Mouse (Mus musculus) kidney, postnatal 0 days (tissue): ENCODE results near the gene Vwa7. TPM values are rescaled to one million over a fixed set of nuclear protein-coding genes. Genes with fewer than 3 reads are reported as not detected.

ENCODE experiments used
- ATAC-seq: fragments of 200-750 bp; cut with Nextera tagmentation; replicated peaks from 2 replicates; pipeline ENCODE4 v1.8.0; 2017; ENCODE audit warnings: low read depth, moderate number of reproducible peaks, moderate TSS enrichment, moderate library complexity; ENCODE audit not compliant: low FRiP score
- DNase-seq: peaks from one replicate; pipeline ENCODE4 v3.0.0-alpha.2; 2016; ENCODE audit warnings: low spot score
- H3K27ac ChIP-seq: fragments of 300-500 bp; sonication (generic); 2 replicates; pipeline ENCODE4 v1.5.1; 2014; ENCODE audit warnings: mild to moderate bottlenecking
- H3K27me3 ChIP-seq: fragments of 300-500 bp; sonication (generic); 2 replicates; pipeline ENCODE4 v1.6.1; 2014; ENCODE audit warnings: low read length, mixed read lengths; ENCODE audit not compliant: insufficient read depth
- H3K36me3 ChIP-seq: fragments of 300-500 bp; sonication (generic); 2 replicates; pipeline ENCODE4 v1.6.1; 2014; ENCODE audit warnings: low read length, mixed read lengths; ENCODE audit not compliant: insufficient read depth
- H3K4me1 ChIP-seq: fragments of 300-500 bp; sonication (generic); replicated peaks from 2 replicates; pipeline ENCODE4 v1.6.1; 2014; ENCODE audit warnings: antibody characterized with exemption, low read length, mixed read lengths; ENCODE audit not compliant: insufficient read depth
- H3K4me2 ChIP-seq: fragments of 300-500 bp; sonication (generic); 2 replicates; pipeline ENCODE4 v1.6.1; 2014; ENCODE audit warnings: mild to moderate bottlenecking, low read length, moderate library complexity, mixed read lengths
- H3K4me3 ChIP-seq: fragments of 300-500 bp; sonication (generic); replicated peaks from 2 replicates; pipeline ENCODE4 v1.5.1; 2014; ENCODE audit warnings: low read depth, low read length
- H3K9ac ChIP-seq: fragments of 300-500 bp; sonication (generic); 2 replicates; pipeline ENCODE4 v1.6.1; 2014; ENCODE audit warnings: low read depth, low read length
- H3K9me3 ChIP-seq: fragments of 300-500 bp; sonication (generic); replicated peaks from 2 replicates; pipeline ENCODE4 v1.6.1; 2016; ENCODE audit warnings: low read length, inconsistent platforms, mixed read lengths
- CTCF ChIP-seq: IDR thresholded peaks from 2 replicates; pipeline ENCODE4 v1.5.1; 2016; ENCODE audit warnings: antibody characterized with exemption, low read depth, mild to moderate bottlenecking, moderate library complexity
- WGBS: fragments of 180-500 bp; shearing (Covaris S2); extraction: QIAGEN DNeasy Blood & Tissue Kit; methylation state at CpG from one replicate; pipeline ENCODE4 v1.1.7; 2014; 5-methylcytosine and 5-hydroxymethylcytosine counted together
- polyA plus RNA-seq: library from polyadenylated mRNA; unstranded; fragments of >200 nt; fragmentation: Nextera tagmentation; extraction: Ambion mirVana; gene quantifications from 2 replicates; pipeline ENCODE4 v1.2.1, GENCODE M21; 2015

The Vwa7 gene
- polyA plus RNA-seq, 1 experiment from 2014 or later: 0.16 TPM

DNA sequence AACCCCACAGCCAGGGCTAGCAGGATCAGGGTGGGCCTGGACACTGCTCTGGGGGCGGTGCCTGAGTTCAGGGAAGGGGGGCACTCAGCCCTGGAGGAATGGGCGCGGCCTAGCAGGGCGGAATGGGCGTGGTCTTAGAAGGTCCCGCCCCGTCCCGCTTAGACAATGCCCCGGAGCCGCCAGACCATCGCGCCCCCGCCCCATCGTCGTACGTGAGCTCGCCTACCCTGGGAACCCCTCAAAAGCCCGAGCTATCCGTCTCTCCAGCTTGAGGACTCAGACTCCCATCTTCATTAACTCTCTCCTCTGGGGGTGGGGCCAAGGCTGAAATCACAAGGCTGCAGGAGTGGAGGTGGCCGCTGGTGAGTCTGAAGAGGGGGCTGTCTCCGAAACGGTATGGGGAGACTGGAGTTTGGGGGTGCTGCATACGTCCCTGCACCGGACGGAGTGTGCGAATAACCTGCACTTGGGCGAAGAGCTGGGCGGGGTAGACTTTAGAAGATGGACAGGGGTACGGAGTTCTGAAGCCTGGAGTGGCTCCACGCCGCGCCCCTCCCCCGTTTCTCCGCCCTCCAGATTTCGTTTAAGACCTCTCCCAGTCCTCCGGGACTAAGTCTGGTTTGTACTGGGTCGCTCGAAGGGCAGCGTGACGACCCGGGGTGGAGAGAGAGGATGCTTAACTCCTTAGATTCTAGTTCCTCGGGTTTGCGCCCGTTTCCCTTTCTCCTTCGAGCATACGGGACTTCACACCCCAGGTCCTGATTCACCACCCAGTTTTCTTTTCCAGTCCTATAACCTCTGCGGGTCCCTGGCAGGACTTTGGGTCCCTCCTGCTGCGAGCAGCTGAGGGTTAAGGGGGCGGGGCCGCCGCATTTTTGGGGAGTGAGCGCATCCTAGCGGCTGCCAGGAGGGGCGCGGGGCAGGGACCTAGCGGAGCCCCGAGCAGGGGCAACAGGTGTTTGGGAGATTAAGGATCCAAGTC is 42.8 kb downstream of the Vwa7 start, which contains the start of gene Ddah2:
TSS of gene Ddah2 (plus strand) at position 125 of the 982 bp plus-strand sequence.
- H3K9ac ChIP-seq: peak within 1 kb of the TSS; percentile 77
- peak; percentile 78 for TF ChIP-seq CTCF
- under 1% methylated on average over 57 of the region's 57 CpGs for WGBS
- ATAC-seq (peak; percentile 90), DNase-seq (peak; percentile 98)
- peaks cover 34% of the 10 kb centered on the region for H3K36me3 ChIP-seq
- H3K27ac ChIP-seq: peak within 1 kb of the TSS; percentile 94
- peaks cover 8% of the 10 kb centered on the region for H3K4me1 ChIP-seq
- peak within 1 kb of the TSS; percentile 77 for H3K4me3 ChIP-seq
- no peaks in the 10 kb centered on the region for H3K27me3 ChIP-seq
- peak within 1 kb of the TSS; percentile 94 for H3K4me2 ChIP-seq
- H3K9me3 ChIP-seq: no peaks in the 10 kb centered on the region

- no peak for TF ChIP-seq CTCF
- no peaks in the 10 kb centered on the region for H3K27me3 ChIP-seq
- ATAC-seq (no peak), DNase-seq (no peak)
- H3K9me3 ChIP-seq: no peaks in the 10 kb centered on the region
- peaks cover 29% of the 10 kb centered on the region; the same call in 1 of the 2 replicates for H3K36me3 ChIP-seq
- H3K4me1 ChIP-seq: peaks cover 15% of the 10 kb centered on the region
- H3K4me3 ChIP-seq: peak overlapping the region; percentile 77
- peak overlapping the region; percentile 77 for H3K9ac ChIP-seq
- H3K27ac ChIP-seq: peak overlapping the region; percentile 94; the same call in 1 of the 2 replicates
- peak overlapping the region; percentile 94 for H3K4me2 ChIP-seq
- WGBS: 20% methylated on average over 14 of the region's 14 CpGs
Observed at GRCm38 (mm10) chr17:35060071-35060470, 43.7 kb downstream of the Vwa7 start.

- Histone ChIP-seq H3K9me3 (no peaks in the 10 kb centered on the region), H3K27ac (no peak overlapping the region), H3K9ac (peak overlapping the region; percentile 77; the same call in 1 of the 2 replicates), H3K27me3 (no peaks in the 10 kb centered on the region), H3K4me3 (peak overlapping the region; percentile 77; the same call in 1 of the 2 replicates), H3K4me2 (peak overlapping the region; percentile 94), H3K36me3 (peaks cover 23% of the 10 kb centered on the region; the same call in 1 of the 2 replicates), H3K4me1 (peaks cover 18% of the 10 kb centered on the region)
- 51% methylated on average over 22 of the region's 22 CpGs for WGBS
- no peak for TF ChIP-seq CTCF
- ATAC-seq (no peak), DNase-seq (peak; percentile 32)
Observed at GRCm38 (mm10) chr17:35060737-35061297, 44.4 kb downstream of the Vwa7 start.

GRCm38 (mm10) chr17:35061299-35061698 is 44.9 kb downstream of the Vwa7 start:
- no peak for TF ChIP-seq CTCF

DNA sequence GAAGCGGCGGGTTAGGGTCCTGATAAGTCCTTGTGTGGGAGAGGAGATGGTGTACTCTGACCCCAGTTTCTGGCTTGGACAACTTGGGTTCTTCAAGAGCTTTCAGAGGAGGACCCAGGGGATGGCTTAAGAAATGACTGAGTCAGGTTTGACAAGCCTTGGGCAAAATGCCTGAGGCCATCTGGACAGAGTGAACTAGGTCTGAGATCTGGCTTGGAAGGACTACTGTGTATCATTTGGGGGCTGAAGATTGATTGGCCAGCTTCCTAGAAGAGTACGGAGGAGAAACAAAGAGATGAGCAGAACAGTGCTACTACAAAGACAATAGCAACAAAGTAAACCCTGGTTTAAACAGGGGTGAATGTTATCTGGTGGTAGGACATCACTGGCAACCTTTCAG is 47.1 kb downstream of the Vwa7 start:
- H3K27me3 ChIP-seq: no peaks in the 10 kb centered on the region
- H3K4me1 ChIP-seq: peaks cover 18% of the 10 kb centered on the region
- no peak overlapping the region for H3K4me3 ChIP-seq
- no peak for DNase-seq
- WGBS: 86% methylated on average over 3 of the region's 3 CpGs
- no peak overlapping the region for H3K9ac ChIP-seq
- H3K36me3 ChIP-seq: peaks cover 6% of the 10 kb centered on the region; the same call in 1 of the 2 replicates
- no peak overlapping the region for H3K4me2 ChIP-seq
- H3K27ac ChIP-seq: no peak overlapping the region
- no peak for ATAC-seq
- TF ChIP-seq CTCF: no peak
- H3K9me3 ChIP-seq: no peaks in the 10 kb centered on the region

More at GRCm38 (mm10) chr17:35061299-35061698, 44.9 kb downstream of the Vwa7 start:
- Histone ChIP-seq H3K27ac (no peak overlapping the region), H3K4me1 (peaks cover 18% of the 10 kb centered on the region), H3K9ac (no peak overlapping the region), H3K36me3 (peaks cover 18% of the 10 kb centered on the region; the same call in 1 of the 2 replicates), H3K4me3 (no peak overlapping the region), H3K4me2 (no peak overlapping the region), H3K9me3 (no peaks in the 10 kb centered on the region), H3K27me3 (no peaks in the 10 kb centered on the region)
- no peak for DNase-seq
- no peak for ATAC-seq
- 70% methylated on average over 8 of the region's 8 CpGs for WGBS

- Histone ChIP-seq H3K9ac (peak overlapping the region; percentile 53; the same call in 1 of the 2 replicates), H3K27ac (peak overlapping the region; percentile 79), H3K36me3 (peaks cover 6% of the 10 kb centered on the region; the same call in 1 of the 2 replicates), H3K9me3 (no peaks in the 10 kb centered on the region), H3K27me3 (no peaks in the 10 kb centered on the region), H3K4me3 (peak overlapping the region; percentile 36), H3K4me1 (peaks cover 18% of the 10 kb centered on the region), H3K4me2 (peak overlapping the region; percentile 64)
- no peak for TF ChIP-seq CTCF
- 30% methylated on average over 10 of the region's 10 CpGs for WGBS
- no peak; the same call in 1 of the 2 replicates for ATAC-seq
- DNase-seq: peak; percentile 29
Observed at GRCm38 (mm10) chr17:35064378-35064877, 48.0 kb downstream of the Vwa7 start.
